Mouse (Mus musculus) spleen, postnatal 14 days (tissue): ENCODE measurements around the gene Prkch.
"Not testable (repeated sequence)": the region's sequence is repeated elsewhere in the genome, so short reads cannot be mapped to it uniquely, and the experiment has no call there.

Source experiments
- DNase-seq, 2 experiments: peaks; one replicate each; pipeline ENCODE4 v3.0.0; 2021 to 2022; ENCODE audit warnings: low spot score in 2 of 2

Gene Prkch

GRCm38 (mm10) chr12:73584610-73585240, at the start of gene Prkch:
Gene Prkch (plus strand): TSS chr12:73584796.
- DNase-seq = peak; percentile 50 to 59

- no peak for DNase-seq
Observed at GRCm38 (mm10) chr12:73537499-73538138, 47.0 kb upstream of the Prkch start.

GRCm38 (mm10) chr12:73538139-73538508, 46.5 kb upstream of the Prkch start:
- not testable (repeated sequence) for DNase-seq

- no peak for DNase-seq
Observed at GRCm38 (mm10) chr12:73539151-73539550, 45.4 kb upstream of the Prkch start.

- DNase-seq = no peak
Observed at GRCm38 (mm10) chr12:73540402-73540801, 44.2 kb upstream of the Prkch start.

GRCm38 (mm10) chr12:73543191-73543590, 41.4 kb upstream of the Prkch start:
- DNase-seq = no peak

GRCm38 (mm10) chr12:73544736-73545671, 39.6 kb upstream of the Prkch start:
- no peak for DNase-seq

- no peak for DNase-seq
Observed at GRCm38 (mm10) chr12:73545672-73546085, 38.9 kb upstream of the Prkch start.

- no peak for DNase-seq
Observed at GRCm38 (mm10) chr12:73546086-73546711, 38.4 kb upstream of the Prkch start, which contains the start of gene Tmem30b. Gene Tmem30b (minus strand): TSS chr12:73546392.

GRCm38 (mm10) chr12:73547646-73548045, 37.0 kb upstream of the Prkch start:
- no peak for DNase-seq

- no peak for DNase-seq
Observed at GRCm38 (mm10) chr12:73548259-73548658, 36.3 kb upstream of the Prkch start.

- peak in 1 of 2 experiments; percentile 33 for DNase-seq
Observed at GRCm38 (mm10) chr12:73554155-73554554, 30.4 kb upstream of the Prkch start.

- no peak for DNase-seq
Observed at GRCm38 (mm10) chr12:73558525-73559195, 25.9 kb upstream of the Prkch start.

GRCm38 (mm10) chr12:73560091-73560490, 24.5 kb upstream of the Prkch start:
- DNase-seq = no peak

- DNase-seq = not testable (repeated sequence)
Observed at GRCm38 (mm10) chr12:73563122-73563521, 21.5 kb upstream of the Prkch start.

GRCm38 (mm10) chr12:73564176-73564575, 20.4 kb upstream of the Prkch start:
- no peak for DNase-seq

GRCm38 (mm10) chr12:73564795-73565619, 19.6 kb upstream of the Prkch start:
- no peak for DNase-seq

GRCm38 (mm10) chr12:73565620-73565969, 19.0 kb upstream of the Prkch start:
- no peak for DNase-seq

GRCm38 (mm10) chr12:73574632-73575031, 10.0 kb upstream of the Prkch start:
- DNase-seq = no peak

- no peak for DNase-seq
Observed at GRCm38 (mm10) chr12:73578141-73578540, 6.5 kb upstream of the Prkch start.
